Mouse (Mus musculus) gastrocnemius, postnatal 4 days (tissue): ENCODE results near the gene Hdac2. TPM values are rescaled to one million over a fixed set of nuclear protein-coding genes. Genes with fewer than 3 reads are reported as not detected.
A peak's percentile ranks its signal among the peaks of the same experiment; 100 is the strongest.

Experiments
- DNase-seq, 2 experiments: peaks; one replicate each; pipeline ENCODE4 v3.0.0; 2021 to 2022; ENCODE audit warnings: low spot score in 2 of 2, mixed read lengths in 2 of 2
- long read RNA-seq, 2 experiments: library from polyadenylated mRNA; stranded (forward); transcript quantifications; one replicate each; pipeline ENCODE4 v2.0.0; 2021
- total RNA-seq, 2 experiments: library from RNA; stranded (reverse); gene quantifications; 2 replicates each; pipeline ENCODE4 v1.2.3; 2021

Gene Hdac2
- total RNA-seq, result 100 to 1,000 TPM; 108 to 112 TPM
- long read RNA-seq, experiment 1, transcript Hdac2-201 (14 exons, 2,005 nt), result major isoform, 169 of 190 reads
- long read RNA-seq, experiment 1, partial matches to known transcripts, result 6 of 190 reads
- long read RNA-seq, experiment 1, other reads (novel, unspliced or antisense), result 14 of 190 reads
- long read RNA-seq, experiment 2, transcript Hdac2-201 (14 exons, 2,005 nt), result major isoform, 158 of 169 reads
- long read RNA-seq, experiment 2, partial matches to known transcripts, result 5 of 169 reads
- long read RNA-seq, experiment 2, other reads (novel, unspliced or antisense), result 6 of 169 reads

GRCm38 (mm10) chr10:36974086-36974675 is at the start of gene Hdac2:
Gene Hdac2, plus strand, starts transcription at chr10:36974544.
- DNase-seq, result peak; percentile 74 to 89

- DNase-seq, result no peak
Measured at GRCm38 (mm10) chr10:36928212-36928611, 46.1 kb upstream of the Hdac2 start.

- DNase-seq, result no peak
Measured at GRCm38 (mm10) chr10:36935863-36936262, 38.5 kb upstream of the Hdac2 start.

- no peak for DNase-seq
Measured at GRCm38 (mm10) chr10:36936271-36936670, 38.1 kb upstream of the Hdac2 start.

GRCm38 (mm10) chr10:36951742-36952141 is 22.6 kb upstream of the Hdac2 start:
- no peak for DNase-seq

GRCm38 (mm10) chr10:36952622-36953021 is 21.7 kb upstream of the Hdac2 start:
- no peak for DNase-seq

- no peak for DNase-seq
Measured at GRCm38 (mm10) chr10:36959563-36960110, 14.7 kb upstream of the Hdac2 start.

- DNase-seq, result no peak
Measured at GRCm38 (mm10) chr10:36964406-36964805, 9.9 kb upstream of the Hdac2 start.

GRCm38 (mm10) chr10:36974676-36975520 is 554 bp downstream of the Hdac2 start:
- DNase-seq, result peak; percentile 50 to 73

- DNase-seq, result no peak
Measured at GRCm38 (mm10) chr10:36981866-36982265, 7.5 kb downstream of the Hdac2 start.

- no peak for DNase-seq
Measured at GRCm38 (mm10) chr10:36992149-36992548, 17.8 kb downstream of the Hdac2 start.

GRCm38 (mm10) chr10:37000839-37001238 is 26.5 kb downstream of the Hdac2 start:
- no peak for DNase-seq

- peak; percentile 34 to 69 for DNase-seq
Measured at GRCm38 (mm10) chr10:37014274-37015107, 40.1 kb downstream of the Hdac2 start.

- DNase-seq, result no peak
Measured at GRCm38 (mm10) chr10:37015729-37016128, 41.4 kb downstream of the Hdac2 start.

- DNase-seq, result no peak
Measured at GRCm38 (mm10) chr10:37016200-37016599, 41.9 kb downstream of the Hdac2 start.

- DNase-seq, result no peak
Measured at GRCm38 (mm10) chr10:37024301-37024700, 50.0 kb downstream of the Hdac2 start.

- DNase-seq, result no peak
Measured at GRCm38 (mm10) chr10:37028651-37029050, 54.3 kb downstream of the Hdac2 start.

- peak in 1 of 2 experiments; percentile 41 for DNase-seq
Measured at GRCm38 (mm10) chr10:37035090-37035497, 60.8 kb downstream of the Hdac2 start.

- peak; percentile 21 to 62 for DNase-seq
Measured at GRCm38 (mm10) chr10:37047661-37048098, 73.3 kb downstream of the Hdac2 start.
